ENCODE assay signal across 10 mouse cellular contexts in genomic region chr2:31815367-31815766, GRCm38 (mm10). TPM values are rescaled to one million over a fixed set of nuclear protein-coding genes. Genes with fewer than 3 reads are reported as not detected.
A peak's percentile ranks its signal among the peaks of the same experiment; 100 is the strongest.
DNase-seq lines count a peak whose midpoint lies in the region; ATAC-seq and TF ChIP-seq lines count a peak whose summit lies in the region.
"Had no signal": no experiment of that assay in that cellular context is flagged by ENCODE, and none has a peak within 500 bp of the region (broad histone marks: within the 10 kb centered on the region; RNA-seq: fewer than 3 reads in every experiment).

No protein-coding gene starts in this region.

- no peak overlapping the region for H3K27ac ChIP-seq in midbrain, embryonic 10.5 days (replicated peaks)
- no peak overlapping the region for H3K27ac ChIP-seq in midbrain, embryonic 15.5 days
- H3K27ac ChIP-seq in bone marrow macrophage, adult 2 months (ENCODE audit: insufficient read depth, low read depth, low read length): no peak overlapping the region
- no peak overlapping the region for H3K27ac ChIP-seq in embryonic facial prominence, embryonic 14.5 days (replicated peaks; ENCODE audit: low read depth, low read length)
- no peak overlapping the region for H3K27ac ChIP-seq in midbrain, postnatal 0 days (ENCODE audit: low read depth, low read length)
- H3K27ac ChIP-seq in stomach, postnatal 0 days (replicated peaks): no peak overlapping the region
- H3K27ac ChIP-seq: embryonic facial prominence, embryonic 13.5 days had no signal

- H3K9me3 ChIP-seq in midbrain, embryonic 10.5 days (replicated peaks): no peaks in the 10 kb centered on the region
- no peaks in the 10 kb centered on the region for H3K9me3 ChIP-seq in midbrain, embryonic 15.5 days
- H3K9me3 ChIP-seq in embryonic facial prominence, embryonic 14.5 days (ENCODE audit: control insufficient read depth, low read length): no peaks in the 10 kb centered on the region
- no peaks in the 10 kb centered on the region for H3K9me3 ChIP-seq in midbrain, postnatal 0 days (ENCODE audit: low read length)
- H3K9me3 ChIP-seq in stomach, postnatal 0 days (ENCODE audit: control insufficient read depth, low read length): no peaks in the 10 kb centered on the region
- H3K9me3 ChIP-seq: embryonic facial prominence, embryonic 13.5 days; megakaryocyte, embryonic 14.5 days had no signal

- H3K4me3 ChIP-seq in midbrain, embryonic 10.5 days: no peak overlapping the region
- no peak overlapping the region for H3K4me3 ChIP-seq in midbrain, embryonic 15.5 days
- no peak overlapping the region for H3K4me3 ChIP-seq in bone marrow macrophage, adult 2 months (ENCODE audit: insufficient read depth, low read length)
- no peak overlapping the region for H3K4me3 ChIP-seq in embryonic facial prominence, embryonic 14.5 days (ENCODE audit: low read depth, low read length)
- no peak overlapping the region for H3K4me3 ChIP-seq in midbrain, postnatal 0 days (ENCODE audit: low read depth, low read length)
- H3K4me3 ChIP-seq in stomach, postnatal 0 days (ENCODE audit: low read depth, low read length): no peak overlapping the region
- H3K4me3 ChIP-seq: embryonic facial prominence, embryonic 13.5 days; megakaryocyte, embryonic 14.5 days had no signal

- peaks cover 19% of the 10 kb centered on the region for H3K27me3 ChIP-seq in midbrain, embryonic 10.5 days (ENCODE audit: low read depth, poor library complexity, severe bottlenecking)
- 0 out of 2 replicates have a peak, but pooled peaks cover 7% of the 10 kb centered on the region for H3K27me3 ChIP-seq in midbrain, embryonic 15.5 days (replicated peaks)
- no peaks in the 10 kb centered on the region for H3K27me3 ChIP-seq in embryonic facial prominence, embryonic 14.5 days (replicated peaks; ENCODE audit: control insufficient read depth, insufficient read depth, low read length)
- no peaks in the 10 kb centered on the region for H3K27me3 ChIP-seq in midbrain, postnatal 0 days (ENCODE audit: insufficient read depth, low read length)
- no peaks in the 10 kb centered on the region for H3K27me3 ChIP-seq in stomach, postnatal 0 days (ENCODE audit: control insufficient read depth, insufficient read depth, low read length)
- H3K27me3 ChIP-seq: embryonic facial prominence, embryonic 13.5 days had no signal

- H3K36me3 ChIP-seq in midbrain, embryonic 10.5 days: no peaks in the 10 kb centered on the region
- no peaks in the 10 kb centered on the region for H3K36me3 ChIP-seq in midbrain, embryonic 15.5 days (replicated peaks)
- H3K36me3 ChIP-seq in embryonic facial prominence, embryonic 14.5 days (ENCODE audit: control insufficient read depth, insufficient read depth, low read length): no peaks in the 10 kb centered on the region
- H3K36me3 ChIP-seq in midbrain, postnatal 0 days (ENCODE audit: insufficient read depth, low read length): no peaks in the 10 kb centered on the region
- H3K36me3 ChIP-seq in stomach, postnatal 0 days (ENCODE audit: control insufficient read depth, insufficient read depth, low read length): no peaks in the 10 kb centered on the region
- H3K36me3 ChIP-seq: embryonic facial prominence, embryonic 13.5 days had no signal

- ATAC-seq in midbrain, embryonic 15.5 days (replicated peaks): no peak
- ATAC-seq in embryonic facial prominence, embryonic 14.5 days (ENCODE audit: low read depth): peak; percentile 53; the same call in 1 of the 2 replicates
- no peak for ATAC-seq in midbrain, postnatal 0 days (ENCODE audit: low FRiP score)
- ATAC-seq in stomach, postnatal 0 days (ENCODE audit: low FRiP score, low TSS enrichment): 0 out of 2 replicates have a peak, but pooled peaks have one; percentile 32

- DNase-seq in midbrain, embryonic 10.5 days (ENCODE audit: low spot score): peak; percentile 71
- peak; percentile 57 for DNase-seq in embryonic facial prominence, embryonic 14.5 days (ENCODE audit: low spot score)
- peak; percentile 77 for DNase-seq in induced T-regulatory cell, adult 2 months (ENCODE audit: low read depth)
- DNase-seq in left cerebral cortex, postnatal 14 days (ENCODE audit: low spot score in 2 of 2): peak; percentile 68 to 72
- peak; percentile 72 for DNase-seq in midbrain, postnatal 0 days (ENCODE audit: low spot score)
- peak; percentile 62 for DNase-seq in stomach, postnatal 0 days (ENCODE audit: low spot score)

- no peak overlapping the region for H3K9ac ChIP-seq in midbrain, embryonic 15.5 days
- no peak overlapping the region for H3K9ac ChIP-seq in embryonic facial prominence, embryonic 14.5 days (ENCODE audit: low read depth, low read length)
- no peak overlapping the region for H3K9ac ChIP-seq in midbrain, postnatal 0 days (replicated peaks; ENCODE audit: low read length, poor library complexity, severe bottlenecking)
- H3K9ac ChIP-seq in stomach, postnatal 0 days (ENCODE audit: low read length): no peak overlapping the region
- H3K9ac ChIP-seq: embryonic facial prominence, embryonic 13.5 days had no signal

- no peak for TF ChIP-seq POLR2A in bone marrow macrophage, adult 2 months (IDR thresholded peaks at IDR 0.05; ENCODE audit: borderline replicate concordance, low read depth, low read length)

- no peak overlapping the region for H3K4me2 ChIP-seq in midbrain, embryonic 15.5 days
- H3K4me2 ChIP-seq in embryonic facial prominence, embryonic 14.5 days (ENCODE audit: low read depth, low read length): no peak overlapping the region
- H3K4me2 ChIP-seq in midbrain, postnatal 0 days (ENCODE audit: low read depth, low read length, poor library complexity, severe bottlenecking): no peak overlapping the region
- no peak overlapping the region for H3K4me2 ChIP-seq in stomach, postnatal 0 days (replicated peaks; ENCODE audit: low read depth)
- H3K4me2 ChIP-seq: embryonic facial prominence, embryonic 13.5 days had no signal

- WGBS in midbrain, embryonic 10.5 days: 26% methylated on average over 5 of the region's 5 CpGs
- 20% methylated on average over 5 of the region's 5 CpGs for WGBS in midbrain, embryonic 15.5 days
- 16% methylated on average over 4 of the region's 5 CpGs for WGBS in embryonic facial prominence, embryonic 14.5 days
- WGBS in midbrain, postnatal 0 days: 33% methylated on average over 5 of the region's 5 CpGs
- 22% methylated on average over 5 of the region's 5 CpGs for WGBS in stomach, postnatal 0 days

- TF ChIP-seq EP300 in stomach, postnatal 0 days (optimal IDR thresholded peaks at IDR 0.05): no peak

- H3K4me1 ChIP-seq in midbrain, embryonic 10.5 days: peaks cover 19% of the 10 kb centered on the region
- H3K4me1 ChIP-seq in midbrain, embryonic 15.5 days: peaks cover 5% of the 10 kb centered on the region
- H3K4me1 ChIP-seq in bone marrow macrophage, adult 2 months (ENCODE audit: control insufficient read depth, insufficient read depth, low read length): no peaks in the 10 kb centered on the region
- peaks cover under 1% of the 10 kb centered on the region; the same call in 1 of the 2 replicates for H3K4me1 ChIP-seq in embryonic facial prominence, embryonic 14.5 days (ENCODE audit: control insufficient read depth, insufficient read depth, low read length)
- H3K4me1 ChIP-seq in midbrain, postnatal 0 days (ENCODE audit: insufficient read depth, low read length): peaks cover 4% of the 10 kb centered on the region; the same call in 1 of the 2 replicates
- no peaks in the 10 kb centered on the region for H3K4me1 ChIP-seq in stomach, postnatal 0 days (replicated peaks; ENCODE audit: control insufficient read depth, insufficient read depth)

- intact Hi-C loops in left cerebral cortex, postnatal 14 days (cut with DNase I): loop anchor here (5.0 kb wide), 2 partner anchors 37 to 72 kb away; partner anchors contain the start of gene Lamc3

- peak; percentile 42 for TF ChIP-seq CTCF in bone marrow macrophage, adult 2 months (IDR thresholded peaks at IDR 0.05; ENCODE audit: low read depth, low read length)
- peak; percentile 82 for TF ChIP-seq CTCF in midbrain, postnatal 0 days (IDR thresholded peaks at IDR 0.05)
- TF ChIP-seq CTCF in stomach, postnatal 0 days (IDR thresholded peaks at IDR 0.05; ENCODE audit: low read depth): peak; percentile 85

RNA-seq across cellular contexts. Expression of gene Qrfp, which starts 5.0 kb away (rescaled TPM):
- 0.05 and 0.17 TPM in 2 replicates for polyA plus RNA-seq in midbrain, embryonic 10.5 days (2016; fragmentation: Nextera tagmentation; extraction: Ambion mirVana)
- 0.05 and 0.09 TPM in 2 replicates for polyA plus RNA-seq in midbrain, embryonic 15.5 days (2015; fragmentation: Nextera tagmentation; extraction: Ambion mirVana)
- not detected in 2 replicates for polyA plus RNA-seq in bone marrow macrophage, adult 2 months (2012; ENCODE audit: insufficient read depth, insufficient read length, missing spikeins)
- polyA plus RNA-seq in embryonic facial prominence, embryonic 14.5 days (2014; fragmentation: Nextera tagmentation; extraction: Ambion mirVana): 0.10 and 0.22 TPM in 2 replicates
- total RNA-seq in left cerebral cortex, postnatal 14 days (2021): not detected
- total RNA-seq in midbrain, postnatal 0 days (2014; rRNA removed): 0.19 TPM in 1 of 2 replicates, not detected in the other
- 0.07 and 0.20 TPM in 2 replicates for polyA plus RNA-seq in midbrain, postnatal 0 days (2015; fragmentation: Nextera tagmentation; extraction: Ambion mirVana)
- 0.08 and 0.10 TPM in 2 replicates for polyA plus RNA-seq in stomach, postnatal 0 days (2015; fragmentation: Nextera tagmentation; extraction: Ambion mirVana)

RNA-seq across cellular contexts. Expression of gene Fibcd1, which starts 30.4 kb away (rescaled TPM):
- 1.2 and 1.5 TPM in 2 replicates for polyA plus RNA-seq in midbrain, embryonic 10.5 days (2016; fragmentation: Nextera tagmentation; extraction: Ambion mirVana)
- 19.6 and 20.2 TPM in 2 replicates for polyA plus RNA-seq in midbrain, embryonic 15.5 days (2015; fragmentation: Nextera tagmentation; extraction: Ambion mirVana)
- not detected in 2 replicates for polyA plus RNA-seq in bone marrow macrophage, adult 2 months (2012; ENCODE audit: insufficient read depth, insufficient read length, missing spikeins)
- 0.19 and 0.29 TPM in 2 replicates for polyA plus RNA-seq in embryonic facial prominence, embryonic 14.5 days (2014; fragmentation: Nextera tagmentation; extraction: Ambion mirVana)
- total RNA-seq in left cerebral cortex, postnatal 14 days (2021): 10 to 100 TPM; 12.8 to 16.1 TPM
- 46.1 and 48.5 TPM in 2 replicates for total RNA-seq in midbrain, postnatal 0 days (2014; rRNA removed)
- polyA plus RNA-seq in midbrain, postnatal 0 days (2015; fragmentation: Nextera tagmentation; extraction: Ambion mirVana): 19.4 and 21.0 TPM in 2 replicates
- 0.08 and 0.17 TPM in 2 replicates for polyA plus RNA-seq in stomach, postnatal 0 days (2015; fragmentation: Nextera tagmentation; extraction: Ambion mirVana)

Comparison
In these comparisons a context has a peak if more than half of its experiments do, and no peak if none do; other contexts are left out.
1. ATAC-seq: peak in embryonic facial prominence, embryonic 14.5 days (single experiment) and stomach, postnatal 0 days (single experiment); none in midbrain, embryonic 15.5 days (single experiment) and midbrain, postnatal 0 days (single experiment).
2. Peak in every context shown above with its lines, with median percentiles within 50 percentile points of each other: DNase-seq and CTCF ChIP-seq.